Mouse (Mus musculus) ES-Bruce4 (cell line): ENCODE measurements around the gene Ang2. TPM values are rescaled to one million over a fixed set of nuclear protein-coding genes. Genes with fewer than 3 reads are reported as not detected.

ENCODE experiments used
- H3K27ac ChIP-seq: 2 replicates; pipeline ENCODE4 v1.5.1; 2012; ENCODE audit warnings: low read length, inconsistent platforms; ENCODE audit not compliant: insufficient read depth
- H3K27me3 ChIP-seq: 2 replicates; pipeline ENCODE4 v1.6.1; 2012; ENCODE audit warnings: mild to moderate bottlenecking, low read length, inconsistent platforms; ENCODE audit not compliant: control insufficient read depth, poor library complexity, insufficient read depth, severe bottlenecking
- H3K36me3 ChIP-seq: 2 replicates; pipeline ENCODE4 v1.6.1; 2012; ENCODE audit warnings: inconsistent platforms, mild to moderate bottlenecking, low read length, moderate library complexity; ENCODE audit not compliant: control insufficient read depth, poor library complexity, insufficient read depth, severe bottlenecking
- H3K4me1 ChIP-seq: one replicate; pipeline ENCODE4 v1.8.1; 2011; ENCODE audit warnings: low read length; ENCODE audit not compliant: control insufficient read depth, insufficient read depth
- H3K4me3 ChIP-seq: 2 replicates; pipeline ENCODE4 v1.5.1; 2011; ENCODE audit warnings: low read depth, mild to moderate bottlenecking, low read length
- H3K9ac ChIP-seq: 2 replicates; pipeline ENCODE4 v1.6.1; 2012; ENCODE audit warnings: low read depth, mild to moderate bottlenecking, inconsistent platforms; ENCODE audit not compliant: poor library complexity, severe bottlenecking
- H3K9me3 ChIP-seq: replicated peaks from 2 replicates; pipeline ENCODE4 v1.6.1; 2012; ENCODE audit warnings: mild to moderate bottlenecking, low read length, inconsistent platforms; ENCODE audit not compliant: control insufficient read depth, poor library complexity, insufficient read depth, severe bottlenecking
- CTCF ChIP-seq: IDR thresholded peaks from one replicate; pipeline ENCODE4 v1.8.1; 2011; ENCODE audit warnings: low read depth, low read length
- EP300 ChIP-seq: IDR thresholded peaks from 2 replicates; pipeline ENCODE4 v1.6.1; 2011; ENCODE audit warnings: low read depth, low read length; ENCODE audit not compliant: insufficient read depth
- POLR2A ChIP-seq: IDR thresholded peaks from one replicate; pipeline ENCODE4 v1.8.1; 2011; ENCODE audit warnings: low read length; ENCODE audit not compliant: insufficient read depth
- polyA plus RNA-seq: library from polyadenylated mRNA; stranded (reverse); fragments of >200 nt; gene quantifications from 2 replicates; pipeline ENCODE4 v1.2.4, GENCODE M21; 2011; ENCODE audit warnings: low read depth; ENCODE audit not compliant: missing spikeins, insufficient read depth, insufficient read length

The Ang2 gene
- polyA plus RNA-seq, 1 experiment: not detected

GRCm38 (mm10) chr14:51156736-51157068, 42.2 kb downstream of the Ang2 start:
- Histone ChIP-seq H3K9me3 (no peaks in the 10 kb centered on the region), H3K4me3 (no peak overlapping the region), H3K9ac (no peak overlapping the region), H3K27me3 (no peaks in the 10 kb centered on the region), H3K27ac (no peak overlapping the region), H3K4me1 (no peaks in the 10 kb centered on the region), H3K36me3 (no peaks in the 10 kb centered on the region)
- TF ChIP-seq EP300 (no peak), POLR2A (no peak), CTCF (no peak)

GRCm38 (mm10) chr14:51156056-51156735, 42.8 kb downstream of the Ang2 start:
- TF ChIP-seq CTCF (no peak), POLR2A (no peak), EP300 (no peak)

GRCm38 (mm10) chr14:51152249-51152870, 46.6 kb downstream of the Ang2 start:
- Histone ChIP-seq H3K4me1 (no peaks in the 10 kb centered on the region), H3K27ac (no peak overlapping the region), H3K27me3 (no peaks in the 10 kb centered on the region), H3K36me3 (no peaks in the 10 kb centered on the region), H3K4me3 (no peak overlapping the region), H3K9ac (no peak overlapping the region), H3K9me3 (no peaks in the 10 kb centered on the region)
- TF ChIP-seq POLR2A: no peak
- TF ChIP-seq EP300: no peak
- TF ChIP-seq CTCF: no peak

More at GRCm38 (mm10) chr14:51156056-51156735, 42.8 kb downstream of the Ang2 start:
- Histone ChIP-seq H3K27me3 (no peaks in the 10 kb centered on the region), H3K4me3 (no peak overlapping the region), H3K27ac (no peak overlapping the region), H3K4me1 (no peaks in the 10 kb centered on the region), H3K36me3 (no peaks in the 10 kb centered on the region), H3K9ac (no peak overlapping the region), H3K9me3 (no peaks in the 10 kb centered on the region)

GRCm38 (mm10) chr14:51150206-51150831, 48.6 kb downstream of the Ang2 start:
- no peaks in the 10 kb centered on the region for H3K36me3 ChIP-seq
- H3K9me3 ChIP-seq: no peaks in the 10 kb centered on the region
- no peak overlapping the region for H3K9ac ChIP-seq
- H3K4me3 ChIP-seq: no peak overlapping the region
- H3K27me3 ChIP-seq: no peaks in the 10 kb centered on the region
- H3K27ac ChIP-seq: no peak overlapping the region
- no peak for TF ChIP-seq EP300
- H3K4me1 ChIP-seq: peaks cover 3% of the 10 kb centered on the region

GRCm38 (mm10) chr14:51149164-51149563, 49.8 kb downstream of the Ang2 start:
- TF ChIP-seq CTCF: no peak
- TF ChIP-seq EP300: no peak
- no peak for TF ChIP-seq POLR2A
- H3K27me3 ChIP-seq: no peaks in the 10 kb centered on the region
- H3K27ac ChIP-seq: no peak overlapping the region
- no peaks in the 10 kb centered on the region for H3K36me3 ChIP-seq
- peaks cover 3% of the 10 kb centered on the region for H3K4me1 ChIP-seq
- no peak overlapping the region for H3K9ac ChIP-seq
- H3K9me3 ChIP-seq: no peaks in the 10 kb centered on the region
- no peak overlapping the region for H3K4me3 ChIP-seq

GRCm38 (mm10) chr14:51148006-51148405, 50.9 kb downstream of the Ang2 start:
- H3K9me3 ChIP-seq: no peaks in the 10 kb centered on the region
- H3K4me1 ChIP-seq: peaks cover 3% of the 10 kb centered on the region
- H3K27ac ChIP-seq: no peak overlapping the region
- TF ChIP-seq EP300 (no peak), POLR2A (no peak), CTCF (no peak)
- no peaks in the 10 kb centered on the region for H3K27me3 ChIP-seq
- no peak overlapping the region for H3K9ac ChIP-seq
- H3K4me3 ChIP-seq: no peak overlapping the region
- H3K36me3 ChIP-seq: no peaks in the 10 kb centered on the region
